23 mouse cellular contexts compared by ENCODE assay signal in genomic region chrX:141729570-141729969, GRCm38 (mm10). TPM values are rescaled to one million over a fixed set of nuclear protein-coding genes. Genes with fewer than 3 reads are reported as not detected.
"Had no signal": no experiment of that assay in that cellular context is flagged by ENCODE, and none has a peak within 500 bp of the region (broad histone marks: within the 10 kb centered on the region; RNA-seq: fewer than 3 reads in every experiment).

No protein-coding gene starts in this region.

- H3K36me3 ChIP-seq: lung, embryonic 15.5 days; midbrain, embryonic 13.5 days; midbrain, embryonic 15.5 days; neural tube, embryonic 12.5 days; stomach, embryonic 15.5 days had no signal

- DNase-seq: liver, postnatal 0 days; lung, adult 2 months; lung, postnatal 14 days; lung, postnatal 36 days; right cerebral cortex, postnatal 14 days; thymus, adult 2 months; thymus, postnatal 25 days; thymus, postnatal 4 days had no signal

- H3K4me1 ChIP-seq: midbrain, embryonic 13.5 days; neural tube, embryonic 12.5 days had no signal

- H3K9ac ChIP-seq: liver, postnatal 0 days; lung, embryonic 15.5 days; midbrain, embryonic 13.5 days; midbrain, embryonic 15.5 days; neural tube, embryonic 12.5 days; stomach, embryonic 15.5 days had no signal

- H3K4me3 ChIP-seq: lung, embryonic 15.5 days; megakaryocyte, embryonic 14.5 days; midbrain, embryonic 13.5 days; midbrain, embryonic 15.5 days; neural tube, embryonic 12.5 days; stomach, embryonic 15.5 days had no signal

- H3K9me3 ChIP-seq: lung, embryonic 15.5 days; midbrain, embryonic 13.5 days; midbrain, embryonic 15.5 days; neural tube, embryonic 12.5 days; stomach, embryonic 15.5 days had no signal

- H3K27ac ChIP-seq: lung, embryonic 15.5 days; macrophage; midbrain, embryonic 13.5 days; midbrain, embryonic 15.5 days; neural tube, embryonic 12.5 days; stomach, embryonic 15.5 days; stomach, postnatal 0 days had no signal

- H3K4me2 ChIP-seq: lung, embryonic 15.5 days; midbrain, embryonic 11.5 days; midbrain, embryonic 13.5 days; midbrain, embryonic 15.5 days; neural tube, embryonic 12.5 days; stomach, embryonic 15.5 days had no signal

- ATAC-seq: liver, postnatal 0 days; lung, postnatal 0 days; midbrain, embryonic 13.5 days; midbrain, embryonic 15.5 days had no signal

RNA-seq across cellular contexts. Expression of gene Irs4, which starts 4.5 kb away (rescaled TPM):
- total RNA-seq: megakaryocyte progenitor cell, adult 5-6 weeks; monocyte, adult 5-6 weeks; neutrophil, adult 5-6 weeks had no signal
- polyA plus RNA-seq: liver, postnatal 0 days; lung, adult 2 months; lung, embryonic 15.5 days; lung, postnatal 0 days; macrophage; spleen, adult 2 months; thymus, adult 2 months; urinary bladder, adult 2 months had no signal
